Mouse (Mus musculus) limb, embryonic 15.5 days (tissue): Measurements from ENCODE around the gene Ethe1. TPM values are rescaled to one million over a fixed set of nuclear protein-coding genes. Genes with fewer than 3 reads are reported as not detected.

Source experiments
- ATAC-seq: fragments of 200-750 bp; cut with Nextera tagmentation; 2 replicates; pipeline ENCODE4 v1.8.0; 2017; ENCODE audit warnings: low read depth, moderate TSS enrichment; ENCODE audit not compliant: insufficient number of reproducible peaks, low FRiP score, low TSS enrichment
- H3K27ac ChIP-seq: fragments of 300-500 bp; sonication (generic); 2 replicates; pipeline ENCODE4 v1.5.1; 2015; ENCODE audit warnings: moderate library complexity, mild to moderate bottlenecking, inconsistent platforms
- H3K27me3 ChIP-seq: fragments of 300-500 bp; sonication (generic); 2 replicates; pipeline ENCODE4 v1.6.1; 2015; ENCODE audit warnings: inconsistent platforms
- H3K36me3 ChIP-seq: fragments of 300-500 bp; sonication (generic); 2 replicates; pipeline ENCODE4 v1.6.1; 2015; ENCODE audit warnings: inconsistent platforms
- H3K4me1 ChIP-seq: fragments of 300-500 bp; sonication (generic); 2 replicates; pipeline ENCODE4 v1.6.1; 2015; ENCODE audit warnings: inconsistent platforms
- H3K4me2 ChIP-seq: fragments of 300-500 bp; sonication (generic); 2 replicates; pipeline ENCODE4 v1.6.1; 2015; ENCODE audit warnings: mild to moderate bottlenecking, inconsistent platforms
- H3K4me3 ChIP-seq: fragments of 300-500 bp; sonication (generic); 2 replicates; pipeline ENCODE4 v1.5.1; 2015; ENCODE audit warnings: mild to moderate bottlenecking, inconsistent platforms
- H3K9ac ChIP-seq: fragments of 300-500 bp; sonication (generic); 2 replicates; pipeline ENCODE4 v1.6.1; 2015; ENCODE audit warnings: inconsistent platforms
- H3K9me3 ChIP-seq: fragments of 300-500 bp; sonication (generic); 2 replicates; pipeline ENCODE4 v1.6.1; 2016; ENCODE audit warnings: inconsistent platforms
- WGBS: fragments of 180-500 bp; shearing (Covaris S2); methylation state at CpG from one replicate; pipeline ENCODE4 v1.1.7; 2015; 5-methylcytosine and 5-hydroxymethylcytosine counted together
- polyA plus RNA-seq: library from polyadenylated mRNA; unstranded; fragments of >200 nt; fragmentation: Nextera tagmentation; extraction: Ambion mirVana; gene quantifications from 2 replicates; pipeline ENCODE4 v1.2.1, GENCODE M21; 2015

Ethe1 gene
- polyA plus RNA-seq, 1 experiment from 2014 or later: 28.7 TPM

DNA sequence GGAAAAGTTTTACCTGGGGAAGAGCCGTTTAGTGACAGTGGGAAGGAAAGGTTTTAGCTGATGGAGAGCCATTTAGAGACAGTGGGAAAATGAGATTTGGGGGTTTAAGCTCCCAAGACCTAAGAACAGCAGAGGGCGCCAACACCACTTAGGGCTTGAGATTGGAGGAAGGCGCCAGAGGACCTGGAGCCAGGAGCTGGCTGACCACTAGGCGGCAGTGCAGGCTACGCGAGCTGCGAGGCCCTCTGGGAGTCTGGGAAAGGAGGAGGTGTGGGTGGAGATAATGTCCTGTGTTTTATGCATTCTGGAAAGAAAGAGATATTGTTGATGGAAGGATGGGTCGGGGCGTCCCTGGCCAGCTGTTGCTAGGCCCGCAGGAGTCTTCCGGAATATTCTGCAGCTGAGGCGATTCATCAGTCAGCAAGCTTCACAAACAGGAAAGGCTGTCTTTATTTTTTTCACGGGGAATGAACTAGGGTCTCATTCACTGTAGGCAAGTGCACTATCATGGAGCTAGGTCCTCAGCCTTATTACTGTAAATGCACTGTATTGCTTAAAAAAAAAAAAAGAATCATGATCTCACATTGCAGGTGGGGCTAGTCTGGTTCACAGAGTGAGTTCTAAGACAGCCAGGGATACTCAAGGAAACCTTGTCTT, 13.7 kb downstream of the Ethe1 start:
- 6% methylated on average over 13 of the region's 13 CpGs for WGBS
- no peaks in the 10 kb centered on the region for H3K9me3 ChIP-seq
- H3K4me1 ChIP-seq: peaks cover 4% of the 10 kb centered on the region; the same call in 1 of the 2 replicates
- peak; percentile 77; the same call in 1 of the 2 replicates for ATAC-seq
- no peak overlapping the region for H3K27ac ChIP-seq
- no peaks in the 10 kb centered on the region for H3K27me3 ChIP-seq
- 0 out of 2 replicates have a peak, but pooled peaks cover 4% of the 10 kb centered on the region for H3K36me3 ChIP-seq
- no peak overlapping the region for H3K9ac ChIP-seq
- peak overlapping the region; percentile 40 for H3K4me2 ChIP-seq
- H3K4me3 ChIP-seq: peak overlapping the region; percentile 14; the same call in 1 of the 2 replicates

DNA sequence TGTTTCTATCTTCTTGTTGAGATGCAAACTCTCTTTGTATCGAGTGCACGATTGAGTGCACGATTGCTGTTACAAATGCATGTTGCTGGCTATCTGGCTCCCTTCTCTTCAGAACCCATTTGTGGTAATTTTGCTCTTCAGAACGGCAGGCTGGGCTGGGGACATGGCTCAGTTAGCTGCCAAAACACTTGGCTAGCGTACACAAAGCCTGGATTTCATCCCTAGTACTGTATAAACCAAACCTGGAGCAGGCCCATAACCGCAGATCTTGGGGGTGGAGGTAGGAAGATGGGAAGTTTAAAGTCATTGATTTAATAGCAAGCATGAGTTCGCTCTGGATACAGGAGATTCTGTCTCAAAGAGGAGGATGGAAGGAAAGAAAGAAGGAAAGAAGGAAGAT, 18.2 kb downstream of the Ethe1 start:
- H3K9me3 ChIP-seq: no peaks in the 10 kb centered on the region
- peaks cover 17% of the 10 kb centered on the region for H3K27me3 ChIP-seq
- peaks cover 7% of the 10 kb centered on the region; the same call in 1 of the 2 replicates for H3K36me3 ChIP-seq
- no peak overlapping the region for H3K4me3 ChIP-seq
- no peak overlapping the region for H3K4me2 ChIP-seq
- WGBS: 83% methylated on average over 7 of the region's 7 CpGs
- no peak overlapping the region for H3K27ac ChIP-seq
- H3K4me1 ChIP-seq: peaks cover 6% of the 10 kb centered on the region
- ATAC-seq: no peak
- H3K9ac ChIP-seq: no peak overlapping the region

DNA sequence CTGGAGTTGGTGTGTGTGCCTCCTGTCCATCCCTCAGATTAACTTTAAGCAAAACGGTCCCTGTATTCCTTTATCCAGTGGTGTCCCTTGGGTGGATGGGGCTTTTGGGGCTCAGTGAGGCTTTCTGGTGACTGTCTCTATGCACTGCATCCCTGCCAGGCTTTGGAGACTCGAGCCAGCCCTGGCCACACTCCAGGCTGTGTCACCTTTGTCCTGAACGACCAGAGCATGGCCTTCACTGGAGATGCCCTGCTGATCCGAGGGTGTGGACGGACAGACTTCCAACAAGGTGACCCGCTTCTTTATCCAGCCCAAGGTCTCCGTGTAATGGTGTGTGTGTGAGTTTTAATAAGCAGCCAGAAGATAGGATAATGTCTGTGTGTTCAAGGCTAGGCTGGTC, 18.7 kb downstream of the Ethe1 start:
- Histone ChIP-seq H3K4me2 (no peak overlapping the region), H3K9me3 (no peaks in the 10 kb centered on the region), H3K27ac (no peak overlapping the region), H3K36me3 (peaks cover 7% of the 10 kb centered on the region; the same call in 1 of the 2 replicates), H3K27me3 (peaks cover 22% of the 10 kb centered on the region), H3K4me3 (no peak overlapping the region), H3K4me1 (peaks cover 11% of the 10 kb centered on the region), H3K9ac (no peak overlapping the region)
- 82% methylated on average over 7 of the region's 7 CpGs for WGBS
- no peak for ATAC-seq

DNA sequence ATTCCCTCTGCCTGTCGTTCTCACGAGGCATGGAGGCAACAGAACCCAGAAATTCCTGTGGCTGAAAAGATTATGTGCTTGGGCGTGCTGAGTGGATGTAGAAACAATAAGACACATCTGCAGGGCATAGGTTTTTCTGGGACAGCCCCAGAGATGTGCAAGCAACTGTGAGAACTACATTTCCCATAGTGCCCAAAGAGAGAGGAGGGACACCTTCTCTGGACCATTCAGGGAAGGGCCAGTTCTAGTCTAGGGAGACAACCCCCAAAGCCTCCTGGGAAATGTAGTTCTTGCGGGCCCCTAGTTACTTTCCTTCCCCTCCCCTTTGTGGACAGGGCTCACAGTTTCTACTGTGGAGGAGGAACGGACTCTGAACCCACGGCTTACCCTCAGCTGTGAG, 20.7 kb downstream of the Ethe1 start:
- ATAC-seq: peak; percentile 37
- Histone ChIP-seq H3K27ac (no peak overlapping the region), H3K4me3 (no peak overlapping the region), H3K9me3 (no peaks in the 10 kb centered on the region), H3K9ac (no peak overlapping the region), H3K36me3 (peaks cover 7% of the 10 kb centered on the region; the same call in 1 of the 2 replicates), H3K27me3 (peaks cover 39% of the 10 kb centered on the region), H3K4me2 (no peak overlapping the region), H3K4me1 (peaks cover 26% of the 10 kb centered on the region)
- WGBS: 39% methylated on average over 6 of the region's 6 CpGs

DNA sequence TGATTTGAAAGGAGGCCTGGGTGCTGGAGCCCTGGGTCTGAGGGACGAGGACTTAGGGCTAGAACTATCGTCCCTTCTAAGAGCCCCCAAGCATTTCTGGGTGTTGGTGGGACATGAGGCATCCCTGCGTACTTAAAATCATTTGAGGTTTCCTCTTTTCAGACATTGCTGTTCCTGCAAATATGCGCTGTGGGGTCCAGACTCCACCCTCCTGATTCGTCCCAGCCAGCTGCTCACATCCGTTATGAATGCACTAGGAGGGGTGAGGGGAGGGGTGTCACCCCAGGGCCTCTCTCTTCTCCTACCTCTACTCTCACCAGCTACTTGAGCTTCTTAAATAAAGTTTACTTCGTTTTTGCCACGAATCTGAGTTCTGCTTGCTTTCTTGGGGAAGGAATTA, 21.2 kb downstream of the Ethe1 start:
- Histone ChIP-seq H3K4me3 (no peak overlapping the region), H3K4me2 (no peak overlapping the region), H3K4me1 (peaks cover 26% of the 10 kb centered on the region), H3K27me3 (peaks cover 45% of the 10 kb centered on the region), H3K27ac (no peak overlapping the region), H3K9me3 (no peaks in the 10 kb centered on the region), H3K9ac (no peak overlapping the region), H3K36me3 (peaks cover 7% of the 10 kb centered on the region; the same call in 1 of the 2 replicates)
- ATAC-seq: no peak
- 67% methylated on average over 8 of the region's 8 CpGs for WGBS

DNA sequence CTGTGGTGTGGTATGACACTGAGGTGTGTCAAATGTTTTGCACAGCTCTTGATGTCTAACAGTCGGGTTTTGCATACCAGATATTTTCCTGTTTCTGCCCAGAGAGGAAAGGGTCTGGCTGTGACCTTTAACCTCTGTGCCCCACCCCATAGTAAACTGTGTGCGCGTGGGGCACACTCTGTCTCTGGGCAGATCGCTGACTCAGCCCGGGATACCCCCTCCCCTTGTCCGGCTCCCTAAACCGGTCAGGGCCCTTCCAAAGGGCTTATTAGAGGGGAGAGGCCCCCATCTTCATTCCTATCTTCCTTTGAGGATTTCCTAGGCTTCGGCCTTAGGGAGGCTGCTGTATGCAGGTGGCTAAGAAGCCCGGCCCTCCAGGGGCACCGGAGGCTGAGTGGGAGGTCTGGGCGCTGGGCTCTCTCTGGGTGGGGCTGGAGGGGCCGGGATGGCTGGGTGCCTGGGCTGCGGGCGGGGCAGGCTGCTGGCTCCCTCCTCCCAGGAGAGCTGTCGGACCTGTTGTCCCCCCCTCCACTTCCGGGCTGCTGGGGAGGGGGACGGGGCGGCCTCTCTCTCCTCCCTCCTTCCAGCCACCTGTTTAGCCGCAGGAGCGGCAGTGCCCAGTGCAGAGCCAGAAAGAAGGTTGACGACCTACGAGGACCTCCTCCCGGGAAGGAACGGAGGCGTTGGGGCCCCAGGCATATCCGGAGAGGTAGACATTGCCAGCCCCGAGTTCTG, 23.0 kb downstream of the Ethe1 start, which contains the start of gene Phldb3:
Gene Phldb3 (plus strand): TSS at position 620 of the 735 bp plus-strand sequence.
- Histone ChIP-seq H3K27ac (peak within 1 kb of the TSS; percentile 43), H3K9me3 (no peaks in the 10 kb centered on the region), H3K4me3 (peak within 1 kb of the TSS; percentile 43), H3K4me1 (peaks cover 26% of the 10 kb centered on the region), H3K9ac (peak within 1 kb of the TSS; percentile 5), H3K27me3 (peaks cover 45% of the 10 kb centered on the region), H3K4me2 (peak within 1 kb of the TSS; percentile 63), H3K36me3 (peaks cover 7% of the 10 kb centered on the region; the same call in 1 of the 2 replicates)
- peak; percentile 45; the same call in 1 of the 2 replicates for ATAC-seq
- 2% methylated on average over 27 of the region's 27 CpGs for WGBS

DNA sequence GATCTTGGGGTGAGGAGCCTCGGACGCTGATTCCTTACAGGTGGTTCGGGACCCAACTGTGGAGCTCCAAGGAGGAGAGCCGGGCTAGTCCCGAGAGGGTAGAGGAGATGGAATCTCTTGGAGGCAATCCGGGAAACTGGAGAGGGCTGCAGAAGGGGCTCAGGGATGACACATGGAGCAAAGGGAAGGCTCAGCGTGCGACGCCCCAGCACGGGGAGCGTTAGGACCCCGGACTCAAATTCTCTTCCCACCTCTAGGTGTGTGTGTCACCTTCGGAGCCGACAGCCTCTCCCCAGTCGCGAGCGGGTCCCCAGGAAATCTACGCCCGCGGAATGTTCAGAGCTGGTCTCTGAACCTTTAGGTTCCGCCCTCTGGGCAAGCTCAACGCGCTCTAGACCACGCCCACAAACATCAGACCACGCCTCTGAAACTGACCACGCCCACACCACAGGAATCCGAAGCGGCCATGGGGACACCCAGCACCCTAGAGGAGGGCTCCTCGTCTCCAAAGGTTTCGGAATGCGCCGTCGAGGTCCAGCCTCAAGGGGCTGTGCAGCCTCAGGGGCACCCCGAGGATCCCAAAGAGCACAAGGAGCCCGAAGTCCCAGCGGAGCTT, 23.6 kb downstream of the Ethe1 start:
- 2% methylated on average over 36 of the region's 36 CpGs for WGBS
- Histone ChIP-seq H3K36me3 (peaks cover 7% of the 10 kb centered on the region; the same call in 1 of the 2 replicates), H3K4me1 (peaks cover 26% of the 10 kb centered on the region), H3K27ac (peak overlapping the region; percentile 43), H3K4me2 (peak overlapping the region; percentile 63), H3K9me3 (no peaks in the 10 kb centered on the region), H3K4me3 (peak overlapping the region; percentile 43), H3K27me3 (peaks cover 45% of the 10 kb centered on the region), H3K9ac (peak overlapping the region; percentile 5)
- peak; percentile 35; the same call in 1 of the 2 replicates for ATAC-seq

DNA sequence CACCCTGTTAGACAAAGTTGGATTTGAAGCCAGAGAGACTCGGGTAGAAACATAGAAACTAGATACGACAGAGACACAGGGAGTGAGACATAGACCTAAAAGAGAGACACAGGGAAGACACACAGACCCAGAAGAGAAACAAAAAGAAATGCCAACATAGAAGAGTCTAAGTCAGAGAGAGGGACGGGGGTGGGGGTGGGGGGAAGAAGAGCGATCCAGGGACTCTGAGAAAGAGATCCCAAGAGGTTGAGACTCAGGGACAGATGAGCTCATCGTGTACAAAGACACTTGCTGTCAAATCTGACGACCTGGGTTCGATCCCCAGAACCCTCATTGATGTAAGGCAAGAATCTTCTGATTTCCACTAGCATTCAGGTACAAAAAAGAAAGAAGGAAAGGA, 24.4 kb downstream of the Ethe1 start:
- WGBS: 12% methylated on average over 7 of the region's 7 CpGs
- H3K9ac ChIP-seq: no peak overlapping the region; the same call in 1 of the 2 replicates
- peak overlapping the region; percentile 63 for H3K4me2 ChIP-seq
- peaks cover 7% of the 10 kb centered on the region; the same call in 1 of the 2 replicates for H3K36me3 ChIP-seq
- H3K4me3 ChIP-seq: peak overlapping the region; percentile 43
- no peaks in the 10 kb centered on the region for H3K9me3 ChIP-seq
- H3K27ac ChIP-seq: no peak overlapping the region
- H3K27me3 ChIP-seq: peaks cover 45% of the 10 kb centered on the region
- ATAC-seq: no peak
- H3K4me1 ChIP-seq: peaks cover 26% of the 10 kb centered on the region

DNA sequence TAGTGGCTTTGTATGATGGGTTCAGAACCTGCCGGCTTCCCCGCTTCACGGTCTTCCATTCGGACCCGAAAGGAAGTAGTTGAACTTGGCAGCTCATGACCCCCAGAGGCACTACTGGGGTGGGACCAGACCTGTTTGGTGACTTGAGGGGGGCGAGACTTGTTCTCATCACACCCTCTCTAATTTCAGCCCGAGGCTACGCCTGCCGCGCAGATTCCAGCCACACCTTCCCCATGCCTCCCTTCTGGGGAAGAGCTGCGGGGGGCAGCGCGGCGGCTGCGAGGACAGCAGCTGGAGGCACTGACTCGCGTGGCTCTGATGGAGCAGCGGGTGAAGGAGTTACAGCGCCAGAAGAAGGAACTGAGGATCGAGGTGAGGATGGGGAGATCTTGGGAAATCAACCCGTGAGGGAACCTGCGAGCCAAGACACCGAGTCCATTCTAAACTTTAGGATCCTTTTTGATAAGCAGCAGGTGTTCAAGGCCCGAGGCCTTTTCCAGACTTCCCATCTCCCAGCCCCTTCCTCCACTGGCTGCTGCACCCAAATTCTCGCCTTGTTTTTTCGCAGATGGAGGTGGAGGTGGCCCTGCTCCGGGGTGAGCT, 25.1 kb downstream of the Ethe1 start:
- WGBS: 3% methylated on average over 27 of the region's 27 CpGs
- peaks cover 26% of the 10 kb centered on the region for H3K4me1 ChIP-seq
- H3K9me3 ChIP-seq: no peaks in the 10 kb centered on the region
- H3K27me3 ChIP-seq: peaks cover 45% of the 10 kb centered on the region
- peak overlapping the region; percentile 28 for H3K4me2 ChIP-seq
- peaks cover 7% of the 10 kb centered on the region; the same call in 1 of the 2 replicates for H3K36me3 ChIP-seq
- no peak overlapping the region for H3K27ac ChIP-seq
- ATAC-seq: no peak
- H3K9ac ChIP-seq: no peak overlapping the region
- H3K4me3 ChIP-seq: peak overlapping the region; percentile 25

DNA sequence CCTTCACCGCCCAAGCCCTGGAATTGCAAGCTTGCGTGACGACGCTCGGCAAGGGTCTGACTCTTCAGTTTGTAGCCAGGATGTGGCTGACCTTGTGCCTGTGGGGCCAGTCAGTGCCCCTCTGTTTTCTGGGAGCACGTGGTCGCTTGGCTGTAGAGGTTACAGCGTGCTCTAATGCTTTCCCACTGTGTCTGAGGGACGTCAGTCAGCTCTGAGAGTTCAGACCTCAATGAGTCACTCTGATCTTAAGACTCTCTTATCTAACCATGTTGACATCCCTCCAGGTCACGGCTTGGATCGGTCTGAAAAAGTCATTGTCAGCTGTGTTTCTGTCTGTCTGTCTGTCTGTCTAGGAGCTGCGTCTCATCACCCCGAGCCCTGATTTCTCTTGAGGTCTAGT, 27.5 kb downstream of the Ethe1 start:
- H3K27ac ChIP-seq: no peak overlapping the region
- no peaks in the 10 kb centered on the region for H3K36me3 ChIP-seq
- no peak overlapping the region for H3K9ac ChIP-seq
- 76% methylated on average over 13 of the region's 13 CpGs for WGBS
- ATAC-seq: no peak
- no peak overlapping the region for H3K4me3 ChIP-seq
- H3K27me3 ChIP-seq: peaks cover 36% of the 10 kb centered on the region
- H3K4me1 ChIP-seq: peaks cover 30% of the 10 kb centered on the region
- no peak overlapping the region for H3K4me2 ChIP-seq
- no peaks in the 10 kb centered on the region for H3K9me3 ChIP-seq

DNA sequence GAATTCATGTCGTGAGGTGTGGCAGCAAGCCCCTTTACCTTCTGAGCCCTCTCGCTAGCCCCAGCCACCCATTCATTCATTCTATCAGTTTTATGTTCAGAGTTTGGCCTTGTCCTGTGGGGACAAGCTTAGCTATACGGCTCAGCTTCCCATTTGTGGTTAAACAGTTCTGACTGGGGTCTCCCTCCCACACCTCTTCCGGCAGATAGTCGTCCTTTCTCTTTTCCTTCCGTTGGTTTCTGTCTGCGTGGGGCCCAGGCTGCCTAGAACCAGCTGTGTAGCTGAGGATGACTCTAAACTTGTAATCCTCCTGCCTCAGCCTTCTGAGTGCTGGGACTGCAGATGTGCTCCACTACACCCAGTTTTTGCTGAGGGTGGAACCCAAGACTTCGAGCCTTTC, 30.4 kb downstream of the Ethe1 start:
- Histone ChIP-seq H3K4me3 (no peak overlapping the region), H3K36me3 (no peaks in the 10 kb centered on the region), H3K9ac (no peak overlapping the region), H3K4me1 (peaks cover 5% of the 10 kb centered on the region), H3K4me2 (no peak overlapping the region), H3K9me3 (no peaks in the 10 kb centered on the region; the same call in 1 of the 2 replicates), H3K27ac (no peak overlapping the region), H3K27me3 (peaks cover 9% of the 10 kb centered on the region)
- 79% methylated on average over 8 of the region's 8 CpGs for WGBS
- no peak for ATAC-seq
